Mouse (Mus musculus): ENCODE measurements around the gene Mvp.

GRCm38 (mm10) chr7:126967361-126967760 is 47.1 kb downstream of the Mvp start:
- TF ChIP-seq CTCF (IDR thresholded peaks at IDR 0.05; ENCODE audit: borderline replicate concordance, control insufficient read depth, extremely low read depth, insufficient read depth, low read length, poor library complexity) (no peak), POLR2A (IDR thresholded peaks at IDR 0.05; ENCODE audit: control insufficient read depth, extremely low read depth, insufficient read depth, low read length, poor library complexity) (no peak)
